ENCODE assay signal across 7 mouse cellular contexts in genomic region chr11:74521981-74522486, GRCm38 (mm10).
DNase-seq lines count a peak whose midpoint lies in the region; ATAC-seq and TF ChIP-seq lines count a peak whose summit lies in the region.

No protein-coding gene starts in this region.

- peak overlapping the region; percentile 96 for H3K4me2 ChIP-seq in embryonic facial prominence, embryonic 15.5 days (replicated peaks)
- H3K4me2 ChIP-seq in liver, embryonic 13.5 days, result peak overlapping the region; percentile 78

- no peaks in the 10 kb centered on the region for H3K9me3 ChIP-seq in embryonic facial prominence, embryonic 15.5 days (replicated peaks)
- no peaks in the 10 kb centered on the region for H3K9me3 ChIP-seq in liver, embryonic 13.5 days (replicated peaks)

- peaks cover 2% of the 10 kb centered on the region; the same call in 1 of the 2 replicates for H3K4me1 ChIP-seq in lung, adult 2 months (ENCODE audit: control insufficient read depth, insufficient read depth, low read length)
- H3K4me1 ChIP-seq in embryonic facial prominence, embryonic 15.5 days, result peaks cover 26% of the 10 kb centered on the region
- H3K4me1 ChIP-seq in liver, embryonic 13.5 days (replicated peaks), result peaks cover 43% of the 10 kb centered on the region

- no peaks in the 10 kb centered on the region for H3K36me3 ChIP-seq in embryonic facial prominence, embryonic 15.5 days
- no peaks in the 10 kb centered on the region for H3K36me3 ChIP-seq in liver, embryonic 13.5 days

- H3K27ac ChIP-seq in embryonic facial prominence, embryonic 15.5 days (replicated peaks), result no peak overlapping the region
- no peak overlapping the region for H3K27ac ChIP-seq in liver, embryonic 13.5 days

- peaks cover 44% of the 10 kb centered on the region for H3K27me3 ChIP-seq in embryonic facial prominence, embryonic 15.5 days
- H3K27me3 ChIP-seq in liver, embryonic 13.5 days, result peaks cover 75% of the 10 kb centered on the region

- peak overlapping the region; percentile 40 for H3K9ac ChIP-seq in embryonic facial prominence, embryonic 15.5 days
- peak overlapping the region; percentile 47 for H3K9ac ChIP-seq in liver, embryonic 13.5 days

- intact Hi-C loops in heart, postnatal 36 days (cut with DNase I), result no loop called here

- ATAC-seq in embryonic facial prominence, embryonic 15.5 days (ENCODE audit: insufficient number of reproducible peaks, low FRiP score, low TSS enrichment, low read depth), result no peak
- ATAC-seq in liver, embryonic 13.5 days (ENCODE audit: low read depth), result no peak

- under 1% methylated on average over 29 of the region's 29 CpGs for WGBS in lung, adult 2 months
- under 1% methylated on average over 29 of the region's 29 CpGs for WGBS in embryonic facial prominence, embryonic 15.5 days
- WGBS in liver, embryonic 13.5 days (ENCODE audit: insufficient replicate concordance), result 2% methylated on average over 29 of the region's 29 CpGs

- peak overlapping the region; percentile 62 for H3K4me3 ChIP-seq in lung, adult 2 months (replicated peaks; ENCODE audit: extremely low read depth, low read depth, low read length)
- peak overlapping the region; percentile 65 for H3K4me3 ChIP-seq in embryonic facial prominence, embryonic 15.5 days (replicated peaks)
- H3K4me3 ChIP-seq in liver, embryonic 13.5 days (replicated peaks), result peak overlapping the region; percentile 63

- no peak for TF ChIP-seq CTCF in lung, adult 2 months (IDR thresholded peaks at IDR 0.05; ENCODE audit: insufficient read depth, low read length)

- TF ChIP-seq POLR2A in lung, adult 2 months (IDR thresholded peaks at IDR 0.05; ENCODE audit: borderline replicate concordance, extremely low read depth, low read depth, low read length), result no peak

- DNase-seq in lung, adult 2 months, result peak; percentile 21
- DNase-seq in lung, postnatal 25 days (ENCODE audit: low spot score), result no peak
- DNase-seq in ZHBTc4 (ENCODE audit: low read depth, low spot score), result peak; percentile 65
- DNase-seq in heart, postnatal 36 days, result peak; percentile 40 to 48
- DNase-seq in liver, embryonic 13.5 days, result no peak
- DNase-seq in right cerebral cortex, postnatal 25 days, result peak; percentile 40

Comparison
In these comparisons a context has a peak if more than half of its experiments do, and no peak if none do; other contexts are left out.
1. DNase-seq: peak in lung, adult 2 months (single experiment), ZHBTc4 (single experiment), heart, postnatal 36 days (2 of 2) and right cerebral cortex, postnatal 25 days (single experiment); none in lung, postnatal 25 days (single experiment) and liver, embryonic 13.5 days (single experiment).
2. Peak in every context shown above with its lines, with median percentiles within 50 percentile points of each other: H3K4me3 ChIP-seq.